Mouse (Mus musculus): ENCODE results near the gene Hipk4. TPM values are rescaled to one million over a fixed set of nuclear protein-coding genes. Genes with fewer than 3 reads are reported as not detected.

The Hipk4 gene
- total and polyA plus RNA-seq, 3 experiments: 0.09 to 0.16 TPM; not detected in 1

DNA sequence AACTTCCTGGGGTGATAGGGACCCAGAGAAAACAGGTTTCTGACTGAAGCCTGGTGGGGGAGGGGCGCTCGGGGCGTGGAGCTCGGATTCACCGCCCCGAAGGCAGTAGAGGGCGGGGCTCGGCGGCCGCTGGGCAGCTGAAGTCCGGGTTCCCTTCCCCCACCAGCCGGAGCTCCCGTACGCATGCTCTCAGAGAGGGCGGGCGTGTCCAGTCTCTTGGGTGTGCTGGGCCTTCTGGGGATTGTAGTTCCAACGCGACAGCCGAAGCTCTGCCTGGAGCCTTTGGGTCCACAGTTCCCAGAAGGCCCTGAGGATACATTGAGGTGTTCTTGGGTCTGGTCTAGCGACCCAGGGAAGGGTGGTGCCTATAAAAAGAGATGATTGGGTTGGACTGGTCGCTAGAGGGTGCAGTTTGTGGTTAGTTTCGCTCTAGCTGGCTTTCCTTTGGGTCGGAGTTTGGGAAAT lies 48.5 kb upstream of the Hipk4 start:
- Histone ChIP-seq H3K4me1 (ENCODE audit: control insufficient read depth in 1 of 2, insufficient read depth in 2 of 2) (peaks cover 9 to 28% of the 10 kb centered on the region in 2 experiments), H3K79me2 (replicated peaks; ENCODE audit: control insufficient read depth, extremely low read depth, insufficient read depth, poor library complexity, severe bottlenecking) (no peaks in the 10 kb centered on the region), H3K36me3 (replicated peaks in 1 of 2; ENCODE audit: control insufficient read depth in 1 of 2, insufficient read depth in 1 of 2, low read length in 1 of 2) (peaks cover 0 to 12% of the 10 kb centered on the region in 2 experiments), H3K9me3 (replicated peaks; ENCODE audit: low read length) (no peaks in the 10 kb centered on the region), H3K4me2 (ENCODE audit: insufficient read depth, low read depth, poor library complexity, severe bottlenecking) (peak overlapping the region; percentile 86; the same call in 1 of the 2 replicates), H3K27me3 (replicated peaks) (no peaks in the 10 kb centered on the region), H3K4me3 (replicated peaks in 1 of 3; ENCODE audit: low read depth in 2 of 3, low read length in 2 of 3, poor library complexity in 1 of 3) (peak overlapping the region; percentile 74 to 99 (median 85)), H3K27ac (ENCODE audit: insufficient read depth, low read depth) (no peak overlapping the region), H3K9ac (ENCODE audit: insufficient read depth, low read depth) (peak overlapping the region; percentile 51)
- in situ Hi-C loops (cut with MboI; ENCODE audit: low pct_ligation_motif_present, low pct_unique_long_range_greater_than_20kb, low sequenced_read_pairs): no loop called here
- dilution Hi-C loops (cut with MboI; ENCODE audit: extremely low pct_ligation_motif_present, extremely low pct_unique_long_range_greater_than_20kb, low sequenced_read_pairs): no loop called here
- TF ChIP-seq KAT2A (IDR thresholded peaks at IDR 0.05; ENCODE audit: insufficient replicate concordance, low read length) (peak; percentile 95; the same call in 1 of the 2 replicates), MAZ (IDR thresholded peaks at IDR 0.05; ENCODE audit: low read depth, low read length) (peak; percentile 64; the same call in 1 of the 2 replicates), ZNF384 (IDR thresholded peaks at IDR 0.05; ENCODE audit: low read depth, low read length) (no peak), TCF12 (IDR thresholded peaks at IDR 0.05; ENCODE audit: low read depth, low read length) (no peak; the same call in 1 of the 2 replicates), SIN3A (IDR thresholded peaks at IDR 0.05; ENCODE audit: low read length) (peak; percentile 53; the same call in 1 of the 2 replicates), EP300 (IDR thresholded peaks at IDR 0.05; ENCODE audit: low read length) (no peak), USF1 (IDR thresholded peaks at IDR 0.05; ENCODE audit: low read depth, low read length) (no peak), JUN (IDR thresholded peaks at IDR 0.05; ENCODE audit: insufficient read depth, low read depth, low read length) (no peak), RAD21 (IDR thresholded peaks at IDR 0.05; ENCODE audit: low read depth, low read length) (peak; percentile 48), BHLHE40 (IDR thresholded peaks at IDR 0.05; ENCODE audit: low read depth, low read length) (peak; percentile 57), POLR2A (IDR thresholded peaks at IDR 0.05; ENCODE audit: low read depth, low read length) (peak; percentile 59; the same call in 1 of the 2 replicates), MEF2A (IDR thresholded peaks at IDR 0.05; ENCODE audit: borderline replicate concordance, low read depth, low read length) (peak; percentile 76; the same call in 1 of the 2 replicates), IRF4 (IDR thresholded peaks at IDR 0.05; ENCODE audit: low read depth, low read length) (peak; percentile 56), UBTF (IDR thresholded peaks at IDR 0.05; ENCODE audit: low read depth, low read length) (no peak), ELF1 (IDR thresholded peaks at IDR 0.05; ENCODE audit: low read depth, low read length) (peak; percentile 82), HCFC1 (IDR thresholded peaks at IDR 0.05; ENCODE audit: low read depth, low read length) (peak; percentile 99), CTCF (conservative IDR thresholded peaks at IDR 0.05 in 1 of 2, IDR thresholded peaks at IDR 0.05 in 1 of 2; ENCODE audit: low read depth in 2 of 2, low read length in 2 of 2) (peak; percentile 24 to 85; a peak in 3 of 4 replicates), GABPA (IDR thresholded peaks at IDR 0.05; ENCODE audit: insufficient replicate concordance, low read depth, low read length) (peak; percentile 60; the same call in 1 of the 2 replicates), USF2 (conservative IDR thresholded peaks at IDR 0.05; ENCODE audit: low read depth, low read length) (no peak), MYC (IDR thresholded peaks at IDR 0.05; ENCODE audit: low read depth, low read length) (0 out of 2 replicates have a peak, but pooled peaks have one; percentile 34), SMC3 (IDR thresholded peaks at IDR 0.05; ENCODE audit: low read depth, low read length) (peak; percentile 46), NRF1 (IDR thresholded peaks at IDR 0.05; ENCODE audit: low read depth, low read length) (peak; percentile 99), RCOR1 (conservative IDR thresholded peaks at IDR 0.05; ENCODE audit: low read depth, low read length) (no peak), TBP (conservative IDR thresholded peaks at IDR 0.05; ENCODE audit: low read depth, low read length) (peak; percentile 84; the same call in 1 of the 2 replicates), CHD2 (IDR thresholded peaks at IDR 0.05; ENCODE audit: low read length) (peak; percentile 96), MAFK (IDR thresholded peaks at IDR 0.05; ENCODE audit: insufficient replicate concordance, low read length) (no peak), NELFE (IDR thresholded peaks at IDR 0.05; ENCODE audit: low read depth, low read length) (peak; percentile 42; the same call in 1 of the 2 replicates)
- DNase-seq (ENCODE audit: extremely low read depth): peak; percentile 99
